ENCODE assay signal across 8 mouse cellular contexts in genomic region chr3:95950763-95951551, GRCm38 (mm10). TPM values are rescaled to one million over a fixed set of nuclear protein-coding genes. Genes with fewer than 3 reads are reported as not detected.
DNase-seq lines count a peak whose midpoint lies in the region; ATAC-seq lines count a peak whose summit lies in the region.

No protein-coding gene starts in this region.

- ATAC-seq in heart, embryonic 13.5 days (ENCODE audit: extremely low read depth, insufficient number of reproducible peaks, low FRiP score, low TSS enrichment) = peak; percentile 84
- ATAC-seq in liver, embryonic 13.5 days (ENCODE audit: low read depth) = peak; percentile 93
- ATAC-seq in stomach, embryonic 16.5 days (ENCODE audit: insufficient read depth, low FRiP score) = peak; percentile 96

- 1% methylated on average over 49 of the region's 49 CpGs for WGBS in heart, embryonic 13.5 days
- WGBS in liver, embryonic 13.5 days (ENCODE audit: insufficient replicate concordance) = under 1% methylated on average over 49 of the region's 49 CpGs
- under 1% methylated on average over 49 of the region's 49 CpGs for WGBS in stomach, embryonic 16.5 days

- DNase-seq in CD4-positive, CD25-positive, alpha-beta regulatory T cell, adult 2 months (ENCODE audit: low read depth, low spot score) = peak; percentile 95
- peak; percentile 37 for DNase-seq in fat pad, adult 2 months (ENCODE audit: extremely low read depth, low read depth, low spot score)
- peak; percentile 94 for DNase-seq in kidney, postnatal 14 days
- DNase-seq in liver, embryonic 13.5 days = peak; percentile 79
- peak; percentile 96 for DNase-seq in neural tube, embryonic 10.5 days (ENCODE audit: extremely low spot score, low spot score)

- no peaks in the 10 kb centered on the region for H3K9me3 ChIP-seq in heart, embryonic 13.5 days
- H3K9me3 ChIP-seq in liver, embryonic 13.5 days (replicated peaks) = no peaks in the 10 kb centered on the region
- H3K9me3 ChIP-seq in stomach, embryonic 16.5 days (replicated peaks; ENCODE audit: control insufficient read depth, low read length) = no peaks in the 10 kb centered on the region

- peaks cover 22% of the 10 kb centered on the region for H3K36me3 ChIP-seq in heart, embryonic 13.5 days
- peaks cover 25% of the 10 kb centered on the region for H3K36me3 ChIP-seq in liver, embryonic 13.5 days
- H3K36me3 ChIP-seq in stomach, embryonic 16.5 days (ENCODE audit: control insufficient read depth, insufficient read depth, low read length) = no peaks in the 10 kb centered on the region

- no peaks in the 10 kb centered on the region for H3K4me1 ChIP-seq in brown adipose tissue, adult 24 weeks (ENCODE audit: control insufficient read depth, insufficient read depth, insufficient read length, low read length)
- peaks cover 17% of the 10 kb centered on the region for H3K4me1 ChIP-seq in heart, embryonic 13.5 days
- peaks cover 46% of the 10 kb centered on the region for H3K4me1 ChIP-seq in liver, embryonic 13.5 days (replicated peaks)
- no peaks in the 10 kb centered on the region for H3K4me1 ChIP-seq in stomach, embryonic 16.5 days (ENCODE audit: control insufficient read depth, insufficient read depth, low read length)

- peak overlapping the region; percentile 80 for H3K4me3 ChIP-seq in brown adipose tissue, adult 24 weeks (ENCODE audit: insufficient read depth, low read depth, low read length)
- peak overlapping the region; percentile 62 for H3K4me3 ChIP-seq in heart, embryonic 13.5 days
- H3K4me3 ChIP-seq in liver, embryonic 13.5 days (replicated peaks) = peak overlapping the region; percentile 72
- H3K4me3 ChIP-seq in stomach, embryonic 16.5 days (replicated peaks; ENCODE audit: low read length) = peak overlapping the region; percentile 68

- H3K27me3 ChIP-seq in heart, embryonic 13.5 days (replicated peaks) = no peaks in the 10 kb centered on the region
- H3K27me3 ChIP-seq in liver, embryonic 13.5 days = no peaks in the 10 kb centered on the region
- H3K27me3 ChIP-seq in stomach, embryonic 16.5 days (ENCODE audit: control insufficient read depth, insufficient read depth, low read length) = no peaks in the 10 kb centered on the region

- peak overlapping the region; percentile 68 for H3K4me2 ChIP-seq in heart, embryonic 13.5 days
- H3K4me2 ChIP-seq in liver, embryonic 13.5 days = peak overlapping the region; percentile 71
- peak overlapping the region; percentile 67 for H3K4me2 ChIP-seq in stomach, embryonic 16.5 days (ENCODE audit: low read depth, low read length)

- peak overlapping the region; percentile 83 for H3K9ac ChIP-seq in heart, embryonic 13.5 days
- H3K9ac ChIP-seq in liver, embryonic 13.5 days = peak overlapping the region; percentile 78
- H3K9ac ChIP-seq in stomach, embryonic 16.5 days (ENCODE audit: low read length) = peak overlapping the region; percentile 72

- peak overlapping the region; percentile 94 for H3K27ac ChIP-seq in brown adipose tissue, adult 24 weeks (replicated peaks; ENCODE audit: low read depth, low read length)
- peak overlapping the region; percentile 97 for H3K27ac ChIP-seq in heart, embryonic 13.5 days (replicated peaks)
- H3K27ac ChIP-seq in liver, embryonic 13.5 days = peak overlapping the region; percentile 91
- peak overlapping the region; percentile 94 for H3K27ac ChIP-seq in stomach, embryonic 16.5 days (ENCODE audit: low read length)

RNA-seq across cellular contexts. Expression of gene Anp32e, which starts 21.9 kb away (rescaled TPM):
- polyA plus RNA-seq in brown adipose tissue, adult 24 weeks (2012; ENCODE audit: insufficient read depth, insufficient read length, missing spikeins) = 78.5 and 88.8 TPM in 2 replicates
- 164 and 182 TPM in 2 replicates for polyA plus RNA-seq in heart, embryonic 13.5 days (2015; fragmentation: Nextera tagmentation; extraction: Ambion mirVana)
- polyA plus RNA-seq in liver, embryonic 13.5 days (2015; fragmentation: Nextera tagmentation; extraction: Ambion mirVana) = 163 and 218 TPM in 2 replicates
- polyA plus RNA-seq in stomach, embryonic 16.5 days (2015; fragmentation: Nextera tagmentation; extraction: Ambion mirVana) = 156 and 167 TPM in 2 replicates

RNA-seq across cellular contexts. Expression of gene Plekho1, which starts 44.8 kb away (rescaled TPM):
- 8.8 and 13.9 TPM in 2 replicates for polyA plus RNA-seq in brown adipose tissue, adult 24 weeks (2012; ENCODE audit: insufficient read depth, insufficient read length, missing spikeins)
- polyA plus RNA-seq in heart, embryonic 13.5 days (2015; fragmentation: Nextera tagmentation; extraction: Ambion mirVana) = 59.2 and 64.8 TPM in 2 replicates
- polyA plus RNA-seq in liver, embryonic 13.5 days (2015; fragmentation: Nextera tagmentation; extraction: Ambion mirVana) = 6.9 and 7.8 TPM in 2 replicates
- polyA plus RNA-seq in stomach, embryonic 16.5 days (2015; fragmentation: Nextera tagmentation; extraction: Ambion mirVana) = 20.6 and 25.7 TPM in 2 replicates

RNA-seq across cellular contexts. Expression of gene Car14, which starts 46.5 kb away (rescaled TPM):
- polyA plus RNA-seq in brown adipose tissue, adult 24 weeks (2012; ENCODE audit: insufficient read depth, insufficient read length, missing spikeins) = 15.5 and 24.4 TPM in 2 replicates
- polyA plus RNA-seq in heart, embryonic 13.5 days (2015; fragmentation: Nextera tagmentation; extraction: Ambion mirVana) = 26.1 and 31.5 TPM in 2 replicates
- 10.3 and 10.8 TPM in 2 replicates for polyA plus RNA-seq in liver, embryonic 13.5 days (2015; fragmentation: Nextera tagmentation; extraction: Ambion mirVana)
- polyA plus RNA-seq in stomach, embryonic 16.5 days (2015; fragmentation: Nextera tagmentation; extraction: Ambion mirVana) = 2.4 and 2.9 TPM in 2 replicates

RNA-seq across cellular contexts. Expression of gene Aph1a, which starts 57.2 kb away (rescaled TPM):
- 75.1 and 82.8 TPM in 2 replicates for polyA plus RNA-seq in brown adipose tissue, adult 24 weeks (2012; ENCODE audit: insufficient read depth, insufficient read length, missing spikeins)
- 28.8 and 33.9 TPM in 2 replicates for polyA plus RNA-seq in heart, embryonic 13.5 days (2015; fragmentation: Nextera tagmentation; extraction: Ambion mirVana)
- polyA plus RNA-seq in liver, embryonic 13.5 days (2015; fragmentation: Nextera tagmentation; extraction: Ambion mirVana) = 17.1 and 18.5 TPM in 2 replicates
- 33.9 and 34.6 TPM in 2 replicates for polyA plus RNA-seq in stomach, embryonic 16.5 days (2015; fragmentation: Nextera tagmentation; extraction: Ambion mirVana)

RNA-seq across cellular contexts. Expression of gene BC028528, which starts 59.2 kb away (rescaled TPM):
- polyA plus RNA-seq in brown adipose tissue, adult 24 weeks (2012; ENCODE audit: insufficient read depth, insufficient read length, missing spikeins) = 71.8 and 150 TPM in 2 replicates
- 38.1 and 41.8 TPM in 2 replicates for polyA plus RNA-seq in heart, embryonic 13.5 days (2015; fragmentation: Nextera tagmentation; extraction: Ambion mirVana)
- polyA plus RNA-seq in liver, embryonic 13.5 days (2015; fragmentation: Nextera tagmentation; extraction: Ambion mirVana) = 6.6 and 8.6 TPM in 2 replicates
- polyA plus RNA-seq in stomach, embryonic 16.5 days (2015; fragmentation: Nextera tagmentation; extraction: Ambion mirVana) = 28.8 and 30.0 TPM in 2 replicates

Comparison
In these comparisons a context has a peak if more than half of its experiments do, and no peak if none do; other contexts are left out.
1. Peak in every context shown above with its lines: DNase-seq, ATAC-seq, H3K4me3 ChIP-seq and H3K27ac ChIP-seq.
2. DNase-seq: peak in every context shown above with its lines; median percentile 96 in neural tube, embryonic 10.5 days; 95 in CD4-positive, CD25-positive, alpha-beta regulatory T cell, adult 2 months; 94 in kidney, postnatal 14 days; 79 in liver, embryonic 13.5 days; 37 in fat pad, adult 2 months.